Mouse (Mus musculus) hindbrain, embryonic 12.5 days (tissue): ENCODE results near the gene Ms4a12. TPM values are rescaled to one million over a fixed set of nuclear protein-coding genes. Genes with fewer than 3 reads are reported as not detected.
"Not testable (repeated sequence)": the region's sequence is repeated elsewhere in the genome, so short reads cannot be mapped to it uniquely, and the experiment has no call there.

Experiments used
- ATAC-seq: fragments of 200-750 bp; cut with Nextera tagmentation; 2 replicates; pipeline ENCODE4 v1.8.0; 2017; ENCODE audit warnings: moderate TSS enrichment; ENCODE audit not compliant: low FRiP score
- H3K27ac ChIP-seq: fragments of 300-500 bp; sonication (generic); 2 replicates; pipeline ENCODE4 v1.5.1; 2016; ENCODE audit warnings: mild to moderate bottlenecking
- H3K27me3 ChIP-seq: fragments of 300-500 bp; sonication (generic); 2 replicates; pipeline ENCODE4 v1.6.1; 2016; ENCODE audit warnings: mild to moderate bottlenecking
- H3K36me3 ChIP-seq: fragments of 300-500 bp; sonication (generic); 2 replicates; pipeline ENCODE4 v1.6.1; 2016; ENCODE audit warnings: mild to moderate bottlenecking
- H3K4me1 ChIP-seq: fragments of 300-500 bp; sonication (generic); 2 replicates; pipeline ENCODE4 v1.6.1; 2016
- H3K4me2 ChIP-seq: fragments of 300-500 bp; sonication (generic); replicated peaks from 2 replicates; pipeline ENCODE4 v1.6.1; 2016; ENCODE audit warnings: mild to moderate bottlenecking
- H3K4me3 ChIP-seq: fragments of 300-500 bp; sonication (generic); 2 replicates; pipeline ENCODE4 v1.5.1; 2016; ENCODE audit warnings: mild to moderate bottlenecking
- H3K9ac ChIP-seq: fragments of 300-500 bp; sonication (generic); 2 replicates; pipeline ENCODE4 v1.6.1; 2016; ENCODE audit warnings: mild to moderate bottlenecking, moderate library complexity
- H3K9me3 ChIP-seq: fragments of 300-500 bp; sonication (generic); replicated peaks from 2 replicates; pipeline ENCODE4 v1.6.1; 2016; ENCODE audit warnings: mild to moderate bottlenecking
- WGBS: fragments of 180-500 bp; shearing (Covaris S2); methylation state at CpG from one replicate; pipeline ENCODE4 v1.1.7; 2016; 5-methylcytosine and 5-hydroxymethylcytosine counted together
- polyA plus RNA-seq: library from polyadenylated mRNA; unstranded; fragments of >200 nt; fragmentation: Nextera tagmentation; extraction: Ambion mirVana; gene quantifications from 2 replicates; pipeline ENCODE4 v1.2.1, GENCODE M21; 2016

Gene Ms4a12
- not detected in 2 replicates for polyA plus RNA-seq

DNA sequence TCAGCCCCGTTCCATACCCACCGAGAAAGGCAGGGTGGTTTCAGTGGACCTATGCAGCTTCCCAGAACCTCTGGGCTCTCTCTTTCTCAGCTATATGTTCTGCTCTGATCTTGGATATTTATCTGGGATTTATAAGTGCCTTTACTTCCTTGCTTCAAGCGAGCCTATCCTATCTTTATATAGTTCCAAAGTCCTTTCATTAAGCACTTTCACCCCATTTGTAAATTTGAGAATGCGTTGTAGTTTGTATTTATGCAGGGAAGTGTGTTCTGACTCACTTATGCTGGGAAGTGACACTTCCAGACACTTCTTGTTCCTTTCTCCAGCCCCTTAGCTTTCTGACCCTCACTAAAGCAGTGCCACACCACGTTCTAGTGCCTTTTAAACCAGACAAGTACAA is at the start of gene Ms4a12:
Ms4a12 (minus strand) TSS at position 101 of the 400 bp plus-strand sequence.
- Histone ChIP-seq H3K9ac (no peak within 1 kb of the TSS), H3K36me3 (no peaks in the 10 kb centered on the region), H3K4me2 (no peak within 1 kb of the TSS), H3K27ac (no peak within 1 kb of the TSS), H3K4me3 (no peak within 1 kb of the TSS), H3K4me1 (no peaks in the 10 kb centered on the region), H3K27me3 (no peaks in the 10 kb centered on the region), H3K9me3 (no peaks in the 10 kb centered on the region)
- WGBS, result 71% methylated on average over 5 of the region's 5 CpGs
- no peak for ATAC-seq

GRCm38 (mm10) chr19:11280223-11280622 is 48.0 kb upstream of the Ms4a12 start:
- Histone ChIP-seq H3K27ac (no peak overlapping the region), H3K4me3 (no peak overlapping the region), H3K4me1 (no peaks in the 10 kb centered on the region), H3K36me3 (no peaks in the 10 kb centered on the region), H3K27me3 (no peaks in the 10 kb centered on the region), H3K9me3 (no peaks in the 10 kb centered on the region), H3K9ac (no peak overlapping the region), H3K4me2 (no peak overlapping the region)
- no peak for ATAC-seq
- WGBS, result 91% methylated on average over 3 of the region's 3 CpGs

DNA sequence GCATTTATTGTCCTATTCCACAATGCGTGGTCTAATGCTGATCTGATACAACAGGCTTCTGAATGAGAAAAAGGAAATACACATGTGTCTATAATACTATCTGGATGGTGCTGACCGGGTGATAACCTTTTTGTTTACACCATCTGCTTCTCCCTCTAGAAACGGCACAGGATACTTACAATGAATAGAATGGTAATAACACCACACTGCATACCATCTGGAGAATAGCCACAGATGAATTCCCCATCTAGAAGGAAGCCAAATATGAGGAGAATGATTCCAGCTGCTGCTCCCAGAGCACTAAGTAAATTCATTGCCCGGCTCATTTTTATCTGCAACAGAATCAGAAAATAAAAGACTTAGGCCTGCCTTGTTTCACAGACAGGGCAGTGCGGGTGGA is 44.2 kb upstream of the Ms4a12 start:
- no peaks in the 10 kb centered on the region for H3K4me1 ChIP-seq
- no peak overlapping the region for H3K9ac ChIP-seq
- no peak for ATAC-seq
- no peaks in the 10 kb centered on the region for H3K27me3 ChIP-seq
- no peaks in the 10 kb centered on the region for H3K36me3 ChIP-seq
- WGBS, result 78% methylated on average over 5 of the region's 5 CpGs
- no peak overlapping the region for H3K4me3 ChIP-seq
- no peak overlapping the region for H3K4me2 ChIP-seq
- no peaks in the 10 kb centered on the region for H3K9me3 ChIP-seq
- no peak overlapping the region for H3K27ac ChIP-seq

DNA sequence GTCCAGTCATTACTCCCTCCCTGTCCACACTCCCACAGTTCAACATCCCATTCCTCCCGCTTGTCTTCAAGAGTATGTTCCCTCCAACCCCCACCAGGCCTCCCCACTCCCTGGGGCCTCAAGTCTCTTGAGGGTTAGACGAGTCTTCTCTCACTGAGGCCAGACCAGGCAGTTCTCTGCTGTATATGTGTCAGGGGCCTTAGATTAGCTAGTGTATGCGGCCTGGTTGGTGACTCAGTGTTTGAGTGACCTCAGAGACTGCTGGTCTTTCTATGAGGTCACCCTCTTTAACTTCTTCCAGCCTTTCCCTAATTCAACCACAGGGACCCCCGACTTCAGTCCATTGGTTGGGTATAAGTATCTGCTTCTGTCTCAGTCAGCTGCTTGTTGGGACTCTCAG is 34.7 kb upstream of the Ms4a12 start:
- no peaks in the 10 kb centered on the region for H3K36me3 ChIP-seq
- no peak overlapping the region for H3K4me2 ChIP-seq
- no peaks in the 10 kb centered on the region for H3K27me3 ChIP-seq
- no peak overlapping the region for H3K4me3 ChIP-seq
- no peak overlapping the region for H3K9ac ChIP-seq
- H3K4me1 ChIP-seq, result no peaks in the 10 kb centered on the region
- H3K9me3 ChIP-seq, result no peaks in the 10 kb centered on the region
- WGBS, result 85% methylated on average over 4 of the region's 4 CpGs
- ATAC-seq, result no peak
- no peak overlapping the region for H3K27ac ChIP-seq

GRCm38 (mm10) chr19:11266052-11266845 is 34.0 kb upstream of the Ms4a12 start, which contains the start of gene Ms4a1:
Gene Ms4a1, minus strand, starts transcription at chr19:11266241.
- no peak within 1 kb of the TSS for H3K9ac ChIP-seq
- H3K27ac ChIP-seq, result no peak within 1 kb of the TSS
- no peak for ATAC-seq
- no peaks in the 10 kb centered on the region for H3K36me3 ChIP-seq
- H3K9me3 ChIP-seq, result no peaks in the 10 kb centered on the region
- no peak within 1 kb of the TSS for H3K4me2 ChIP-seq
- H3K4me1 ChIP-seq, result no peaks in the 10 kb centered on the region
- no peaks in the 10 kb centered on the region for H3K27me3 ChIP-seq
- H3K4me3 ChIP-seq, result no peak within 1 kb of the TSS
- 86% methylated on average over 8 of the region's 8 CpGs for WGBS

DNA sequence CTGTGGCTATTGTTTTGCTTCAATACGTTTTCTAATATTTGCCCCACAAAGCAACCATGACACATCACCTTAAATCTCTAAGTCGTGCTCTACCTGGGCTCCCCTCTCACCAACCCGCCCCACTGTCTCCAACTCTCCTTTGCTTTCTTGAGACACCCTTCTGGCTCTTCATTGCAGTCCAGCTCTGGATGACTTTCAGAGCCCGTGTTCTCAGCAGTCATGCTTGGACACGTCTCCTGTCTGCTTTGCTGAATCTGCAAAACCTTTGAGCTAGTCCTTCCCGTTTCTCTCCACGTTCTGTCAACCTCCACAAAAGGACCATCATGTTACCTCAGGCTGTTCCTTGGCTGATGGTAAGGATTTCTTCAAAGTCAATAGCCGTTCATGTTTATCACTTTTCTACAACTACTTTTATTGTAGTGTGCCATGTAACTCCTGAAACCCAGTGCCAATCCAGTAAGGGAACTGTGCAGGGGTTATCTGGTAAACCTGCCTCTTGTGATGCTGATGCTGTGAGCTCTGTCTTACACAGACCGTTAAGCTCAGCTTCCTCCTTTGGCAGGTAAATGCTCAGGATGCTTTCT is 32.4 kb upstream of the Ms4a12 start:
- Histone ChIP-seq H3K9ac (no peak overlapping the region), H3K36me3 (no peaks in the 10 kb centered on the region), H3K27ac (no peak overlapping the region), H3K9me3 (no peaks in the 10 kb centered on the region), H3K4me2 (no peak overlapping the region), H3K4me1 (no peaks in the 10 kb centered on the region), H3K4me3 (no peak overlapping the region), H3K27me3 (no peaks in the 10 kb centered on the region)
- no peak for ATAC-seq
- WGBS, result 84% methylated on average over 9 of the region's 9 CpGs

DNA sequence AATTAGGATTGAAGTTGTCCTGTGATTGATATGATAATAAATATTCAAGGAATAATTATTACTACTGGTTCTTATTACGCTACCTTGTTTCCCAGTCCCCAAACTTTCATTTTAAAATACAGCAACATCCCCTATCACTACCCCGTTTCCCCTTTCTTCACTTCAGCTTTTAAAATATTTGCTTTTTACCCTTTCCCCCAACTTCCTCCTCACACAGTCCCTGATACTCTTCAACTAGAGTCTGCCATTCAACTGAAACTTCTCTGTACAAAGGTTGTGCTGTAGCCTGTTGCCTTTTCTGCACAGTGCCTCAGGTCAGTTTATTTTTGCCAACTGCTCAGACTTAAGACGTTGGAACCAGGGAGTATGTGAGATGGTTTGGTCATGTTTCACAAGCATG is 31.3 kb upstream of the Ms4a12 start:
- 87% methylated on average over 3 of the region's 3 CpGs for WGBS
- Histone ChIP-seq H3K4me1 (no peaks in the 10 kb centered on the region), H3K27me3 (no peaks in the 10 kb centered on the region), H3K36me3 (no peaks in the 10 kb centered on the region), H3K4me2 (no peak overlapping the region), H3K9ac (no peak overlapping the region), H3K9me3 (no peaks in the 10 kb centered on the region), H3K27ac (no peak overlapping the region), H3K4me3 (no peak overlapping the region)
- no peak for ATAC-seq

GRCm38 (mm10) chr19:11262932-11263331 is 30.7 kb upstream of the Ms4a12 start:
- not testable (repeated sequence) for H3K9me3 ChIP-seq, H3K27me3 ChIP-seq, H3K4me1 ChIP-seq, ATAC-seq, H3K4me2 ChIP-seq, H3K27ac ChIP-seq, H3K9ac ChIP-seq, H3K4me3 ChIP-seq, H3K36me3 ChIP-seq
- WGBS, result 74% methylated on average over 4 of the region's 4 CpGs

DNA sequence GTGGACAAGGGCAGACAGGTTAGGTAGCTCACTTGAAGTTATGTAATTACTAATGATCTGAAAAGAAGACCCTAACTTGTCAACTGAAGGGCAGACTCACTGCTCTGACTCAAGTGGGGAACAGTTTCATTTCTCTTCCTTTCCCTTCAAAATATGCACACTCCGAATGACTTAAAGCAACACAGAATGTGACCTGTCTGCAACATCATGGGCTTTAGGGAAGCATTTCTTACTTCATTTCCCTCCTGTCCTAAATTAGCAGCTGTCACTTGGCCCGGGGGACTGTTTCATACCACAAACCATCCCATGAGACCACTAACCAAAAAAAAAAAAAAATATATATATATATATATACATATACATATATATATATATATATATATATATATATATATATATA is 29.3 kb upstream of the Ms4a12 start:
- WGBS, result 90% methylated on average over 2 of the region's 2 CpGs
- no peaks in the 10 kb centered on the region for H3K27me3 ChIP-seq

GRCm38 (mm10) chr19:11244230-11244629 is 12.0 kb upstream of the Ms4a12 start:
- Histone ChIP-seq H3K4me2 (no peak overlapping the region), H3K9me3 (no peaks in the 10 kb centered on the region)
- ATAC-seq, result no peak

More for the DNA sequence above, 29.3 kb upstream of the Ms4a12 start:
- no peak overlapping the region for H3K4me3 ChIP-seq
- no peaks in the 10 kb centered on the region for H3K9me3 ChIP-seq
- H3K27ac ChIP-seq, result no peak overlapping the region
- no peak overlapping the region for H3K9ac ChIP-seq
- no peaks in the 10 kb centered on the region for H3K36me3 ChIP-seq
- no peaks in the 10 kb centered on the region for H3K4me1 ChIP-seq
- H3K4me2 ChIP-seq, result no peak overlapping the region
- no peak for ATAC-seq

GRCm38 (mm10) chr19:11242560-11242959 is 10.3 kb upstream of the Ms4a12 start:
- WGBS, result 61% methylated on average over 5 of the region's 5 CpGs
- Histone ChIP-seq H3K9ac (no peak overlapping the region), H3K27me3 (no peaks in the 10 kb centered on the region), H3K4me3 (no peak overlapping the region), H3K4me1 (no peaks in the 10 kb centered on the region), H3K27ac (no peak overlapping the region), H3K4me2 (no peak overlapping the region), H3K36me3 (no peaks in the 10 kb centered on the region), H3K9me3 (no peaks in the 10 kb centered on the region)
- no peak for ATAC-seq

More at GRCm38 (mm10) chr19:11244230-11244629, 12.0 kb upstream of the Ms4a12 start:
- Histone ChIP-seq H3K27ac (no peak overlapping the region), H3K36me3 (no peaks in the 10 kb centered on the region), H3K4me3 (no peak overlapping the region), H3K4me1 (no peaks in the 10 kb centered on the region), H3K27me3 (no peaks in the 10 kb centered on the region), H3K9ac (no peak overlapping the region)

GRCm38 (mm10) chr19:11235820-11236219 is 3.6 kb upstream of the Ms4a12 start:
- Histone ChIP-seq H3K27ac (no peak overlapping the region), H3K4me3 (no peak overlapping the region), H3K9me3 (no peaks in the 10 kb centered on the region), H3K27me3 (no peaks in the 10 kb centered on the region), H3K4me2 (no peak overlapping the region), H3K36me3 (no peaks in the 10 kb centered on the region), H3K4me1 (no peaks in the 10 kb centered on the region), H3K9ac (no peak overlapping the region)
- no peak for ATAC-seq
